Mouse (Mus musculus): ENCODE results near the gene Det1. TPM values are rescaled to one million over a fixed set of nuclear protein-coding genes. Genes with fewer than 3 reads are reported as not detected.
A peak's percentile ranks its signal among the peaks of the same experiment; 100 is the strongest.

Det1 gene
- polyA plus RNA-seq, 1 experiment from 2014 or later, result 12.9 TPM

- Histone ChIP-seq H3K4me2 (ENCODE audit: low read depth, low read length) (no peak overlapping the region), H3K27ac (ENCODE audit: low read depth, low read length) (no peak overlapping the region), H3K9me3 (ENCODE audit: control insufficient read depth, low read length) (no peaks in the 10 kb centered on the region), H3K4me1 (ENCODE audit: control insufficient read depth, insufficient read depth, low read length) (no peaks in the 10 kb centered on the region), H3K9ac (replicated peaks; ENCODE audit: low read depth, low read length) (no peak overlapping the region), H3K36me3 (ENCODE audit: control insufficient read depth, insufficient read depth, low read length) (peaks cover 18% of the 10 kb centered on the region; the same call in 1 of the 2 replicates), H3K27me3 (ENCODE audit: control insufficient read depth, insufficient read depth, low read length) (no peaks in the 10 kb centered on the region), H3K4me3 (ENCODE audit: low read depth, low read length) (no peak overlapping the region)
- no peak for ATAC-seq (ENCODE audit: low read depth)
- 88% methylated on average over 4 of the region's 4 CpGs for WGBS
Observed at GRCm38 (mm10) chr7:78835656-78836055, 11.4 kb downstream of the Det1 start.

GRCm38 (mm10) chr7:78827749-78828362 is 19.2 kb downstream of the Det1 start:
- Histone ChIP-seq H3K27ac (ENCODE audit: low read depth, low read length) (peak overlapping the region; percentile 65), H3K4me2 (ENCODE audit: low read depth, low read length) (no peak overlapping the region), H3K36me3 (ENCODE audit: control insufficient read depth, insufficient read depth, low read length) (peaks cover 3% of the 10 kb centered on the region; the same call in 1 of the 2 replicates), H3K9ac (replicated peaks; ENCODE audit: low read depth, low read length) (no peak overlapping the region), H3K4me1 (ENCODE audit: control insufficient read depth, insufficient read depth, low read length) (peaks cover 21% of the 10 kb centered on the region), H3K4me3 (ENCODE audit: low read depth, low read length) (no peak overlapping the region), H3K27me3 (ENCODE audit: control insufficient read depth, insufficient read depth, low read length) (no peaks in the 10 kb centered on the region), H3K9me3 (ENCODE audit: control insufficient read depth, low read length) (no peaks in the 10 kb centered on the region)
- WGBS, result 64% methylated on average over 14 of the region's 14 CpGs
- no peak for ATAC-seq (ENCODE audit: low read depth)

- no peaks in the 10 kb centered on the region for H3K9me3 ChIP-seq (ENCODE audit: control insufficient read depth, low read length)
- ATAC-seq (ENCODE audit: low read depth), result peak; percentile 92
- H3K27ac ChIP-seq (ENCODE audit: low read depth, low read length), result peak overlapping the region; percentile 65
- H3K36me3 ChIP-seq (ENCODE audit: control insufficient read depth, insufficient read depth, low read length), result peaks cover 3% of the 10 kb centered on the region; the same call in 1 of the 2 replicates
- 0 out of 2 replicates have a peak overlapping the region, but pooled peaks have one; percentile 11 for H3K9ac ChIP-seq (replicated peaks; ENCODE audit: low read depth, low read length)
- 31% methylated on average over 9 of the region's 9 CpGs for WGBS
- no peak overlapping the region for H3K4me3 ChIP-seq (ENCODE audit: low read depth, low read length)
- H3K27me3 ChIP-seq (ENCODE audit: control insufficient read depth, insufficient read depth, low read length), result no peaks in the 10 kb centered on the region
- no peak overlapping the region for H3K4me2 ChIP-seq (ENCODE audit: low read depth, low read length)
- H3K4me1 ChIP-seq (ENCODE audit: control insufficient read depth, insufficient read depth, low read length), result peaks cover 21% of the 10 kb centered on the region
Observed at GRCm38 (mm10) chr7:78826682-78827385, 20.2 kb downstream of the Det1 start.

- no peak overlapping the region for H3K9ac ChIP-seq (replicated peaks; ENCODE audit: low read depth, low read length)
- H3K4me2 ChIP-seq (ENCODE audit: low read depth, low read length), result no peak overlapping the region
- H3K9me3 ChIP-seq (ENCODE audit: control insufficient read depth, low read length), result no peaks in the 10 kb centered on the region
- H3K36me3 ChIP-seq (ENCODE audit: control insufficient read depth, insufficient read depth, low read length), result no peaks in the 10 kb centered on the region
- no peak overlapping the region for H3K27ac ChIP-seq (ENCODE audit: low read depth, low read length)
- no peak overlapping the region for H3K4me3 ChIP-seq (ENCODE audit: low read depth, low read length)
- ATAC-seq (ENCODE audit: low read depth), result no peak
- 91% methylated on average over 12 of the region's 12 CpGs for WGBS
- no peaks in the 10 kb centered on the region for H3K4me1 ChIP-seq (ENCODE audit: control insufficient read depth, insufficient read depth, low read length)
- H3K27me3 ChIP-seq (ENCODE audit: control insufficient read depth, insufficient read depth, low read length), result no peaks in the 10 kb centered on the region
Observed at GRCm38 (mm10) chr7:78818336-78818735, 28.7 kb downstream of the Det1 start.

GRCm38 (mm10) chr7:78814766-78815165 is 32.3 kb downstream of the Det1 start:
- no peaks in the 10 kb centered on the region for H3K4me1 ChIP-seq (ENCODE audit: control insufficient read depth, insufficient read depth, low read length)
- ATAC-seq (ENCODE audit: low read depth), result no peak
- 0 out of 2 replicates have a peak overlapping the region, but pooled peaks have one; percentile 16 for H3K27ac ChIP-seq (ENCODE audit: low read depth, low read length)
- H3K27me3 ChIP-seq (ENCODE audit: control insufficient read depth, insufficient read depth, low read length), result no peaks in the 10 kb centered on the region
- H3K4me2 ChIP-seq (ENCODE audit: low read depth, low read length), result no peak overlapping the region
- no peak overlapping the region for H3K9ac ChIP-seq (replicated peaks; ENCODE audit: low read depth, low read length)
- no peaks in the 10 kb centered on the region for H3K9me3 ChIP-seq (ENCODE audit: control insufficient read depth, low read length)
- no peak overlapping the region for H3K4me3 ChIP-seq (ENCODE audit: low read depth, low read length)
- H3K36me3 ChIP-seq (ENCODE audit: control insufficient read depth, insufficient read depth, low read length), result no peaks in the 10 kb centered on the region

GRCm38 (mm10) chr7:78813791-78814190 is 33.3 kb downstream of the Det1 start:
- Histone ChIP-seq H3K9me3 (ENCODE audit: control insufficient read depth, low read length) (no peaks in the 10 kb centered on the region), H3K4me2 (ENCODE audit: low read depth, low read length) (no peak overlapping the region), H3K4me1 (ENCODE audit: control insufficient read depth, insufficient read depth, low read length) (no peaks in the 10 kb centered on the region), H3K36me3 (ENCODE audit: control insufficient read depth, insufficient read depth, low read length) (no peaks in the 10 kb centered on the region), H3K27me3 (ENCODE audit: control insufficient read depth, insufficient read depth, low read length) (no peaks in the 10 kb centered on the region), H3K9ac (replicated peaks; ENCODE audit: low read depth, low read length) (no peak overlapping the region), H3K4me3 (ENCODE audit: low read depth, low read length) (no peak overlapping the region), H3K27ac (ENCODE audit: low read depth, low read length) (no peak overlapping the region)
- 90% methylated on average over 6 of the region's 6 CpGs for WGBS
- ATAC-seq (ENCODE audit: low read depth), result no peak

GRCm38 (mm10) chr7:78807192-78807591 is 39.9 kb downstream of the Det1 start:
- Histone ChIP-seq H3K4me2 (ENCODE audit: low read depth, low read length) (no peak overlapping the region), H3K27me3 (ENCODE audit: control insufficient read depth, insufficient read depth, low read length) (no peaks in the 10 kb centered on the region), H3K36me3 (ENCODE audit: control insufficient read depth, insufficient read depth, low read length) (no peaks in the 10 kb centered on the region), H3K4me3 (ENCODE audit: low read depth, low read length) (no peak overlapping the region), H3K9ac (replicated peaks; ENCODE audit: low read depth, low read length) (no peak overlapping the region), H3K4me1 (ENCODE audit: control insufficient read depth, insufficient read depth, low read length) (no peaks in the 10 kb centered on the region), H3K27ac (ENCODE audit: low read depth, low read length) (no peak overlapping the region), H3K9me3 (ENCODE audit: control insufficient read depth, low read length) (no peaks in the 10 kb centered on the region)
- no peak for ATAC-seq (ENCODE audit: low read depth)
- 86% methylated on average over 4 of the region's 4 CpGs for WGBS

- H3K27me3 ChIP-seq (ENCODE audit: control insufficient read depth, insufficient read depth, low read length), result no peaks in the 10 kb centered on the region
- no peak overlapping the region for H3K4me2 ChIP-seq (ENCODE audit: low read depth, low read length)
- H3K4me1 ChIP-seq (ENCODE audit: control insufficient read depth, insufficient read depth, low read length), result no peaks in the 10 kb centered on the region
- no peak overlapping the region for H3K27ac ChIP-seq (ENCODE audit: low read depth, low read length)
- 88% methylated on average over 3 of the region's 3 CpGs for WGBS
- no peaks in the 10 kb centered on the region for H3K9me3 ChIP-seq (ENCODE audit: control insufficient read depth, low read length)
- H3K9ac ChIP-seq (replicated peaks; ENCODE audit: low read depth, low read length), result no peak overlapping the region
- ATAC-seq (ENCODE audit: low read depth), result no peak
- no peak overlapping the region for H3K4me3 ChIP-seq (ENCODE audit: low read depth, low read length)
- H3K36me3 ChIP-seq (ENCODE audit: control insufficient read depth, insufficient read depth, low read length), result no peaks in the 10 kb centered on the region
Observed at GRCm38 (mm10) chr7:78803841-78804240, 43.2 kb downstream of the Det1 start.

- H3K27ac ChIP-seq (ENCODE audit: low read depth, low read length), result no peak overlapping the region
- H3K4me3 ChIP-seq (ENCODE audit: low read depth, low read length), result no peak overlapping the region
- H3K9me3 ChIP-seq (ENCODE audit: control insufficient read depth, low read length), result no peaks in the 10 kb centered on the region
- no peak for ATAC-seq (ENCODE audit: low read depth)
- no peaks in the 10 kb centered on the region for H3K4me1 ChIP-seq (ENCODE audit: control insufficient read depth, insufficient read depth, low read length)
- H3K36me3 ChIP-seq (ENCODE audit: control insufficient read depth, insufficient read depth, low read length), result no peaks in the 10 kb centered on the region
- no peak overlapping the region for H3K4me2 ChIP-seq (ENCODE audit: low read depth, low read length)
- H3K9ac ChIP-seq (replicated peaks; ENCODE audit: low read depth, low read length), result no peak overlapping the region
- WGBS, result 79% methylated on average over 9 of the region's 9 CpGs
- no peaks in the 10 kb centered on the region for H3K27me3 ChIP-seq (ENCODE audit: control insufficient read depth, insufficient read depth, low read length)
Observed at GRCm38 (mm10) chr7:78799730-78800496, 47.1 kb downstream of the Det1 start.
